Mouse (Mus musculus): ENCODE results near the gene Rwdd2a. TPM values are rescaled to one million over a fixed set of nuclear protein-coding genes. Genes with fewer than 3 reads are reported as not detected.
"Not testable (repeated sequence)": the region's sequence is repeated elsewhere in the genome, so short reads cannot be mapped to it uniquely, and the experiment has no call there.

The Rwdd2a gene
- polyA plus RNA-seq, 1 experiment from 2014 or later, result 4.8 TPM

GRCm38 (mm10) chr9:86575178-86575577, 3.4 kb downstream of the Rwdd2a start:
- no peak overlapping the region for H3K9ac ChIP-seq (ENCODE audit: low read depth, low read length)
- WGBS (ENCODE audit: insufficient replicate concordance), result 87% methylated on average over 6 of the region's 6 CpGs
- no peaks in the 10 kb centered on the region for H3K36me3 ChIP-seq (ENCODE audit: control insufficient read depth, insufficient read depth, low read length)
- no peak overlapping the region for H3K4me2 ChIP-seq
- ATAC-seq (replicated peaks; ENCODE audit: insufficient number of reproducible peaks, low FRiP score, low TSS enrichment), result no peak
- H3K4me3 ChIP-seq (ENCODE audit: low read depth, low read length), result no peak overlapping the region
- no peaks in the 10 kb centered on the region for H3K9me3 ChIP-seq (replicated peaks; ENCODE audit: control insufficient read depth, low read length)
- no peaks in the 10 kb centered on the region for H3K27me3 ChIP-seq (ENCODE audit: control insufficient read depth, insufficient read depth, low read length)
- H3K4me1 ChIP-seq (ENCODE audit: control insufficient read depth, insufficient read depth, low read length), result no peaks in the 10 kb centered on the region; the same call in 1 of the 2 replicates
- no peak overlapping the region for H3K27ac ChIP-seq (ENCODE audit: low read depth, low read length)

GRCm38 (mm10) chr9:86579657-86580056, 7.9 kb downstream of the Rwdd2a start:
- no peaks in the 10 kb centered on the region for H3K4me1 ChIP-seq (ENCODE audit: control insufficient read depth, insufficient read depth, low read length)
- H3K9me3 ChIP-seq (replicated peaks; ENCODE audit: control insufficient read depth, low read length), result no peaks in the 10 kb centered on the region
- no peak overlapping the region for H3K4me2 ChIP-seq
- ATAC-seq (replicated peaks; ENCODE audit: insufficient number of reproducible peaks, low FRiP score, low TSS enrichment), result no peak
- H3K9ac ChIP-seq (ENCODE audit: low read depth, low read length), result no peak overlapping the region
- H3K27me3 ChIP-seq (ENCODE audit: control insufficient read depth, insufficient read depth, low read length), result no peaks in the 10 kb centered on the region
- no peak overlapping the region for H3K27ac ChIP-seq (ENCODE audit: low read depth, low read length)
- 74% methylated on average over 10 of the region's 10 CpGs for WGBS (ENCODE audit: insufficient replicate concordance)
- H3K36me3 ChIP-seq (ENCODE audit: control insufficient read depth, insufficient read depth, low read length), result no peaks in the 10 kb centered on the region
- no peak overlapping the region for H3K4me3 ChIP-seq (ENCODE audit: low read depth, low read length)

GRCm38 (mm10) chr9:86583740-86584139, 11.9 kb downstream of the Rwdd2a start:
- Histone ChIP-seq H3K36me3 (ENCODE audit: control insufficient read depth, insufficient read depth, low read length) (no peaks in the 10 kb centered on the region), H3K9me3 (replicated peaks; ENCODE audit: control insufficient read depth, low read length) (no peaks in the 10 kb centered on the region), H3K9ac (ENCODE audit: low read depth, low read length) (no peak overlapping the region), H3K27ac (ENCODE audit: low read depth, low read length) (no peak overlapping the region), H3K4me3 (ENCODE audit: low read depth, low read length) (no peak overlapping the region), H3K4me2 (no peak overlapping the region), H3K4me1 (ENCODE audit: control insufficient read depth, insufficient read depth, low read length) (no peaks in the 10 kb centered on the region), H3K27me3 (ENCODE audit: control insufficient read depth, insufficient read depth, low read length) (no peaks in the 10 kb centered on the region)
- no peak for ATAC-seq (replicated peaks; ENCODE audit: insufficient number of reproducible peaks, low FRiP score, low TSS enrichment)
- WGBS (ENCODE audit: insufficient replicate concordance), result 50% methylated on average over 3 of the region's 3 CpGs

GRCm38 (mm10) chr9:86587019-86587795, 15.4 kb downstream of the Rwdd2a start:
- Histone ChIP-seq H3K27ac (ENCODE audit: low read depth, low read length) (no peak overlapping the region), H3K27me3 (ENCODE audit: control insufficient read depth, insufficient read depth, low read length) (no peaks in the 10 kb centered on the region), H3K9me3 (replicated peaks; ENCODE audit: control insufficient read depth, low read length) (no peaks in the 10 kb centered on the region), H3K4me1 (ENCODE audit: control insufficient read depth, insufficient read depth, low read length) (no peaks in the 10 kb centered on the region), H3K9ac (ENCODE audit: low read depth, low read length) (no peak overlapping the region), H3K4me3 (ENCODE audit: low read depth, low read length) (no peak overlapping the region), H3K4me2 (no peak overlapping the region), H3K36me3 (ENCODE audit: control insufficient read depth, insufficient read depth, low read length) (no peaks in the 10 kb centered on the region)
- no peak; the same call in 1 of the 2 replicates for ATAC-seq (replicated peaks; ENCODE audit: insufficient number of reproducible peaks, low FRiP score, low TSS enrichment)
- 87% methylated on average over 11 of the region's 11 CpGs for WGBS (ENCODE audit: insufficient replicate concordance)

- WGBS (ENCODE audit: insufficient replicate concordance), result 65% methylated on average over 19 of the region's 19 CpGs
- no peak for ATAC-seq (replicated peaks; ENCODE audit: insufficient number of reproducible peaks, low FRiP score, low TSS enrichment)
- Histone ChIP-seq H3K36me3 (ENCODE audit: control insufficient read depth, insufficient read depth, low read length) (no peaks in the 10 kb centered on the region), H3K4me3 (ENCODE audit: low read depth, low read length) (no peak overlapping the region), H3K9ac (ENCODE audit: low read depth, low read length) (no peak overlapping the region), H3K9me3 (replicated peaks; ENCODE audit: control insufficient read depth, low read length) (no peaks in the 10 kb centered on the region), H3K4me2 (peak overlapping the region; percentile 35), H3K27me3 (ENCODE audit: control insufficient read depth, insufficient read depth, low read length) (no peaks in the 10 kb centered on the region), H3K27ac (ENCODE audit: low read depth, low read length) (peak overlapping the region; percentile 35; the same call in 1 of the 2 replicates), H3K4me1 (ENCODE audit: control insufficient read depth, insufficient read depth, low read length) (peaks cover 13% of the 10 kb centered on the region; the same call in 1 of the 2 replicates)
Observed at GRCm38 (mm10) chr9:86592676-86593668, 21.2 kb downstream of the Rwdd2a start.

GRCm38 (mm10) chr9:86594357-86594767, 22.6 kb downstream of the Rwdd2a start:
- peak overlapping the region; percentile 41; the same call in 1 of the 2 replicates for H3K27ac ChIP-seq (ENCODE audit: low read depth, low read length)
- H3K4me3 ChIP-seq (ENCODE audit: low read depth, low read length); H3K9ac ChIP-seq (ENCODE audit: low read depth, low read length); H3K27me3 ChIP-seq (ENCODE audit: control insufficient read depth, insufficient read depth, low read length); H3K9me3 ChIP-seq (replicated peaks; ENCODE audit: control insufficient read depth, low read length); H3K36me3 ChIP-seq (ENCODE audit: control insufficient read depth, insufficient read depth, low read length): not testable (repeated sequence)
- peak; percentile 52; the same call in 1 of the 2 replicates for ATAC-seq (replicated peaks; ENCODE audit: insufficient number of reproducible peaks, low FRiP score, low TSS enrichment)
- peak overlapping the region; percentile 22; the same call in 1 of the 2 replicates for H3K4me2 ChIP-seq
- WGBS (ENCODE audit: insufficient replicate concordance), result 12% methylated on average over 9 of the region's 10 CpGs
- peaks cover 19% of the 10 kb centered on the region; the same call in 1 of the 2 replicates for H3K4me1 ChIP-seq (ENCODE audit: control insufficient read depth, insufficient read depth, low read length)

GRCm38 (mm10) chr9:86596983-86597382, 25.2 kb downstream of the Rwdd2a start:
- not testable (repeated sequence) for H3K9me3 ChIP-seq (replicated peaks; ENCODE audit: control insufficient read depth, low read length); H3K27ac ChIP-seq (ENCODE audit: low read depth, low read length); H3K36me3 ChIP-seq (ENCODE audit: control insufficient read depth, insufficient read depth, low read length); H3K27me3 ChIP-seq (ENCODE audit: control insufficient read depth, insufficient read depth, low read length); H3K4me3 ChIP-seq (ENCODE audit: low read depth, low read length); H3K4me2 ChIP-seq; H3K9ac ChIP-seq (ENCODE audit: low read depth, low read length); ATAC-seq (replicated peaks; ENCODE audit: insufficient number of reproducible peaks, low FRiP score, low TSS enrichment)
- peaks cover 32% of the 10 kb centered on the region for H3K4me1 ChIP-seq (ENCODE audit: control insufficient read depth, insufficient read depth, low read length)

- no peaks in the 10 kb centered on the region for H3K27me3 ChIP-seq (ENCODE audit: control insufficient read depth, insufficient read depth, low read length)
- H3K4me3 ChIP-seq (ENCODE audit: low read depth, low read length), result no peak overlapping the region
- no peaks in the 10 kb centered on the region for H3K9me3 ChIP-seq (replicated peaks; ENCODE audit: control insufficient read depth, low read length)
- H3K4me1 ChIP-seq (ENCODE audit: control insufficient read depth, insufficient read depth, low read length), result peaks cover 21% of the 10 kb centered on the region
- peak overlapping the region; percentile 29 for H3K4me2 ChIP-seq
- peak overlapping the region; percentile 71 for H3K27ac ChIP-seq (ENCODE audit: low read depth, low read length)
- H3K36me3 ChIP-seq (ENCODE audit: control insufficient read depth, insufficient read depth, low read length), result no peaks in the 10 kb centered on the region
- ATAC-seq (replicated peaks; ENCODE audit: insufficient number of reproducible peaks, low FRiP score, low TSS enrichment), result peak; percentile 59
- 0 out of 2 replicates have a peak overlapping the region, but pooled peaks have one; percentile 16 for H3K9ac ChIP-seq (ENCODE audit: low read depth, low read length)
- 8% methylated on average over 8 of the region's 8 CpGs for WGBS (ENCODE audit: insufficient replicate concordance)
Observed at GRCm38 (mm10) chr9:86599723-86600303, 28.0 kb downstream of the Rwdd2a start.
